Mouse (Mus musculus): ENCODE data around the gene Col4a2.

Col4a2 gene

DNA sequence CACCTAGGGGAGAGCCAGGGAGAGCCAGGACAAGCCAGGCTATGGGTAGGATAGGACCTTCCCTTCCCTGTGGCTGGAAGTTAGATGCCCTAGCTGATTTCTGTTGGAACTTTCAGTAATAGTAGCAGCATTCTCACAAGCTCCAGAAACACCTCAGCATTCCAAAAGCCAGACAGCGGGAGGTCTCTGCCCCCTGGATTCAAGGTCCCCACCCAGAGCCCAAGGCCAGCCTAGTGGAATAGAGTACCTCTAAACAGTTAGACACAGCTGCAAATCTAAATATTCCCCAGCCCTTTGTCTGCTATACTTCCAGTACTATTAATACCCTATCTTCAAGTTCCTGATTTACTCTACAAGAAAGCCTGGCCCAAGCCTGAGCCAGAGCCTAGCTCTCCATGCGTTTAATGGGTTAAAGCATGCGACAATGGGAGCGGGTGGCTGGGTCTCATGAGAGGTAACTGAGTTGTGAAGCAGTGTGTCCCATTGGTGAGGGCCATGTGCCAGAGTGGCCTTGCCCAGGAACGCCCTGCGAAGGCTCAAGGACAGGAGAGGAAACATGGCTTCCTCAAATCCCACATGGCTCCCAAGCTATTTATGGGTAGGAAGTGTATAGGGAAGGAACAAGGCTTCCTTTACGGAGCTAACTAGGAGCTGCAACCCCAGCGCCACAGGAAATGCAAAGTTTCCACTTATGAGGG is 15.3 kb upstream of the Col4a2 start:
- no peak for DNase-seq

DNA sequence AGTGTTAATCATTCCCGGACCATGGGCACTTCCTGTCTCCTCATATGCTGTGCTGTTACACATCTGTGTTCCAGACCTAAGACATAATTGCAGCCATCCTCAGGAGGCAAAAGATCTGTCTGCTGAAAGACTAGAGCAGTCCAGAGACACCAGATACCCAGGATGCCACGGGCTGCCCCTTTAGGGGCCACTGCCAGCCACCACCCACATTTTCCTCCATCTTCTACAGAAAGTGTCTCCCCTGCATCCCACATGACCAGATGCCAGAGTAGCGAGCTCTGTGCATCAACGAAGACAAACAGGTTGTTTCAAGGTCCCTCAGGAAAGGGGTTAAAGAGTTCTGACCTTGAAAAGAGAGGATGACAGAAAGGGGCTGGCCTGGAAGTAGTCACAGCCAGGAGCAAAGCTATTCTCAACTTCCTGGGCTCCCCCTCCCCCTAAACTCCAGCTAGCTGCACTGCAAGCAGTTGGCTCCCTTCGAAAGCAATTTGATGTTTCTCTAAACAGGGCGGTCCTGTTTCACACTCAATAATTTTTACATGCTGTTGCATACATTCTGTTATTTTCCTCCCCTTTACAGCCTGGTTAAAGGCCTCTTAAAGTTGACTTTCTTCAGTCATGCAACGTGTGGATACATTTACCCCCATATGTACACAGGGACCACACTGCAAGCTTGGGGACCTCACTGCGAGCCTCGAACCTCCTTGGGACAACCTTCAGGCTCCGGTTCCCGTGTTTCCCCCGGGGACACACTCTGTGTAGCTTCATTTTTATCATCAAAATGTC is 13.9 kb upstream of the Col4a2 start:
- DNase-seq: no peak

DNA sequence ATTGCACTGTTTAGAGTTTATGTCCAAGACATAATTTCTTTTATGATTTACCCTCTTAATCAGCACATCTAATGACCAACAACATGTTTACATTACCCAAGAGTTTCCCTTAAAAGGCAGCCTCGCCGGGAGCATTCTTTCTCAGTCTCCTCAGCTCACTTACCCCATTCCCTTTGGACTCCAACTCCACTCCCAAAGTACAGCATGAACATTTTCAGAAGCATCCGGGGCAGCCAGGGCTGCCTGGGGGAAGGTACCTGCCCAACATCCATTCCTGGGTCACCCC is 13.3 kb upstream of the Col4a2 start:
- no peak for DNase-seq

DNA sequence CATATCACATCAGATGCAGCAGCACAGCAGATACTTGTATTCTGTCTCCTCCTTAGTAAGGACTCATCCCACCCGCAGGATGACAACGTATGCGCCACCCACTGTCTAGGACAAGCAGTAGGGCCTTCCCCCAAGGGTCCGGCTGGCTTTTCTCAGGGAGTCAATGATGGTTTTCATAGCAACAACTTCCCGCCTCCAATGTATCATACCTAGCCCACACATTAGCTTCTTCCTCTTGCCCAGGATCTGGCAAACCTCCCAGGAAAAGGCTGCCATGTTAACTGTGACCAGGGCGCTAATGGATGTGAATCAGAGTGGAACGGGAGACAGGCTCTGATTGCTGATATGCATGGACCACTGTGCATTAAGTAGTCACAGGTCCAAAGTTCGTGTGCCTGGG is 12.2 kb upstream of the Col4a2 start:
- no peak for DNase-seq

DNA sequence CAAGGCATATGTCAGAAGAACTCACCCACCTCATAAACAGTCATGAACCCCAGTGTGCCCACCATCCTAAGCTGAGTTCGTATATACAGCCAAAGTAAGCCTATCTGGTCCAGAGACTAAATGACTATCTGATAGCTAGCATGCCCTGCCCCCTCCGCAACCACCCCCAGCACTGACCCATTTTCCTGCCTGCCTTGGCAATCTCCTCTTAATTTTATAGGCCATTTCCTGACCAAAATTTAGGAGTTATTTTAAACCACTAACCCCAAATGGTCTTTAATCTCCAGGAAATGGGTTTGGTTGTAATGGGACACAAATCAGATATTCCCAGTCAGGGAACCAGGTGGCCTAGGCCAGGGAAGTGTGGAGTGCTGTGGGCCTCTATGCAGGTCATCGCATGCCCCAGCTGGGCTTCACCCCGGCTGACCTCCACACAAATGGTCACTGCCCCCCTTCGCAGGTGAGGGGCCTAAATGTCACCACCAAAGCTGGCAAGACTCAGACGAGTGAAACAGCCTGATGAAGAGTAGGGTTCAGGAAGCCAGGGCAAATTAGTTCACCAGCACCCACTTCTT is 8.5 kb upstream of the Col4a2 start:
- no peak for DNase-seq

DNA sequence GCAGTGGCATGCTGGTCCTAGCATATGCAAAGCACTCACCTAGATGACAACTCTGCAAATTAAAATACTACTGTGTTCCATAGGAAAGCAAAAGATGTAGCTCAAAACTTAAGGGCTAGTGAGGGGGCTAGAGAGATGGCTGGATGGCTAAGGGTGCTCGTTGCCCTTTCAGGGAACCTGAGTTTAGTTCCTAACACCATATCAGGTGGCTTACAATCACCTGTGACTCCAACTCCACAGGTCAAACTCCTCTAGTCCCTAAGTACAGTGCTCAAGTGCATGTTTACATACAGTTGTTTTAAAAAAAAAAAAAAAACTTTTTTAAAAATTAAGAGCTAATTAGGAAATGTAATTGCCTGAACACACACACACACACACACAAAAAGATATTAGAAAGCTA is 7.1 kb upstream of the Col4a2 start:
- DNase-seq: no peak

DNA sequence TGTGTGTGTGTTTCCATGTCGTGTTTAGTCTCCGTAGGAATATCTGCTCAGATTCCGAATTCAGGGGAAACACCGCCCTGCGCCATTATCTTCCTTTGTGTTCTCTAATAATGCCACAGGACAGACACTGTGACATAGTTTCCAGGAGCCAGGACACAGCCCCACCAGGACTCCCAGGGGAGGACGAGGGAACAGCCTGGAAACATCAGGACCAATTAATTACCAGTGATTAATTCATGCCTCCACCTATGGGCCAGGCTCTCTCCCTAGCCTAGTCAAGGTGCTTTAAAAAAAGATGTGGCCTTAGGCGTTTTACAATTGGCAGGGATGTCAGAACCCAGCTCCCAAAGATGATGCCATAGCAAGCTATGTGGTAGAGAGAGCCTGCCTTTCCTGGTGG is 5.2 kb upstream of the Col4a2 start:
- no peak for DNase-seq

DNA sequence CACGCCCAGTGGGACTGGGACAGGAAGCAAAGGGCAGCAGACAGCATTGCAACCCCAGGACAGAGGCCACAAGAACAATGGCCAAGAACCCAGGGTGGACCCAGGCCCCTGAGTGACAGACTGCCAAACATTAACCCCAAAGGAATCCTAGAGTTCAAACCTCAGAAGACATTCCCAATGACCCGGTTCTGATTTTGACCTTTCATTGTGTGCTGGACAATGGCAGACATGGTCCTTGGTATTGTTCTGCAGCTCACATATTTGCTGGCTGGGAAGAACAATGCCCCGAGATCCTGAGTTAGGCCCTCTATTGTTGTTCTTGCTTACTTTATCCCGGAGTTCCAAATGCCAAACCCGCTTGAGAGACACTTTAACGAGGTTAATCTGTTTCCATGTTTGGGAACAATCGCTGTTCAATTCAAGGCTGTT is 4.0 kb upstream of the Col4a2 start:
- no peak for DNase-seq

DNA sequence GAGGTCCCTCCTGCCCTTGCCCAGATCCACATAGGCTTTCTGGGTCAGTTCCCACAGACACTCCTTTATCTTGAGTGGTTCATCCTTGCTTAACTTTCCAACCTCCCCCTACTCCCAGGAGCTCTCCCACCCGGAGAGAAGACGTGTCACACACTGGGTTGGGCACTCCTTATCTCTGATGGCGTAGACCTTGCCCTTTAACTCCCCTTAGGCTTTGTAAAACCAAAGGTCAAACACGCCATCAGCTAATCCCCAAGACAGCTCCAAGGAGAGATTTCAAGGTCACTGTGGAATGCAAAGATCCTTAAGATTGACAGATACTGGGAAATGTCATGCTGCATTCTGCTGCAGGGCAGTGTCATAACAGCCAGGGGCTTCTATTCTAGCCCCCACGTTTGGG is 3.4 kb upstream of the Col4a2 start:
- DNase-seq: no peak

DNA sequence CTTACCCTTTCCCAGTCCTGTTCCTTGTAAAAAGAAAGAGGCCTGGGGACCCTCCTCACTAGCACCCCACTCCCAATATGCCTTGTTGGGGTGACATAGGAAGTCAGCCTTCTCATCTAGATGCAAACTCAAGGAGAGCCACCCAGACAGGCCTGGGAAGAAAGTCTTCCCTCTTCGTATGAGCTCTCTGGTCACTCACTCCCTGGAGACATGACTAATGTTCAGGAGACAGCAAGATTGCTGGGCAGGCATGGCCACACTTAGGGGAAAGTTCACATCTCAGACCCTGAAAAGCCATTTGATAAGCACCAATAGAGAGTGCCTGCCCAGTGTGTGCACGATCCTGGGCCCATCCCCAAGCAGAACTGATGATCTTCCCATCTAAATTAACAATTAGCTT is 2.6 kb upstream of the Col4a2 start:
- DNase-seq: no peak

DNA sequence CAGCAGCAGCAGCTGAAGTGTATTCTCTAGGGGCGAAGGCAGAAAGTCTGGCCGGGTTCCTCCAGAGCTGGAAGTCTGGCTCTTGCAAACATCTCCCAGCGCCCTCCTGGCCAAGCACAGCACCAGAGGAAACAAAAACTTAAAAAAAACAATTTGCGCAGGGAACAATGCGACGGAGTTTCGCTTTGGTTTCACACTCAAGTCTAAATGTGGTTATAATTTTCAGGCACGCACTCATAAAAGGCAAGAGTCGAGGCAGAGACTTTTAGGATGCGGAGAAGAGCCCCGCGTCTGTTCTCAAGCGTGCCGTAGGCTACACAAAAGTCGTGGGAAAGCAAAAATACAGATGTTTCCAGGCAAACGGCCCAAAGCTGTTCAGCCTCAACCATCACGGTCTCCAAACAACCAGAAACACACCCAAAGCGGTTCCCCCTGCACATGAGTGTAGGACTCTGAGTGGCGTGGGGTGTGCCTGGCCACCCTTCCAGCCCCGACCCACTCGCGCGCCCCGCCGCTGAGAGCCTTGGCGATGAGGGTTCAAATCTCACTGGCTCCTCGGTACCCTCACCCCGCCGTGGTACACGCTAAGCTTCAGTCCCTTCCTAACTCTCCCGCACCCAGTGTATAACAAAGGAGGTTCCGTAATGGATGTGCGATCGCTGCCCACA is 790 bp upstream of the Col4a2 start:
- no peak for DNase-seq

DNA sequence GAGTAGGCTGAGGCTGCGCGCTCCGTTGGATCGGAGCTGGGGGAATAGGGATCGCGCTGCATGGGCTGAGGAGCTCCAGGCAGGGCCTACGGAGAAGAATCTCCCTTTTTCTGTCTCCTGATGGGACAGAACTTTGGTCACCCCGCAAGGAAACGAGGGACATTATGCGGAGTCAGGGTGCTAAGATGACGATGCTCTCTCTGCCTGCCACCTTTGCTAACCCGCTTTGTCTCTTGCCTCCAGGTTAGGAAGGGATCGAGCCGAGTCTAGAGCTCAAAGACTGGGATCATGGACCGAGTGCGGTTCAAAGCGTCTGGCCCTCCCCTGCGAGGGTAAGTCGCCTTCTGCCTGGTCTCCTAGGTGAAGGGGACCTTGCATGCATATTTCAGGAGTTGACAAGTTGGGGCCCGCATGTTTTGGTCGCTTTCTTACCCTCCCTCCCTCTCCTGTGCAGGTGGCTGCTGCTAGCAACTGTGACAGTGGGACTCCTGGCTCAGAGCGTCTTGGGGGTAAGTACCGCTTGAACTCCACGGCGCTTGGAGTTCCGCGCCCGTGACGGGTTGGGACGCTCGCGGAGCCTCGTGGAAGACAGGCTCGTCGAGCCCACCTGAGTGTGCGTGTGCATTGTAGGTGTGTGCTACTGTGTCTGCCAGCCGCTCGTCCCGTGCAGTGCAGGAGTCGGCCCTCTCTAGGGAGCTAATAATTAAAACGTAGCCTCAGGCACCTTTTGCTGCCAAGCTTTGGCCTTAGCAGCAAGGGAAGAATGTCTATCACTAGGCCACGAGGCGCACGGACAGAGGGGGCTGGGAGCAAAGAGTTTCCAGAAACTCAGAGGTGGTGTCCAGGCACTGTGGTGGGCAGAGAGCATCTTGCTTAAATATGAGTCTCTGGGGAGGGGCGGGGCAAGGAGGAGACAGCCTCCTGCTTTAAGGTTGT is 839 bp downstream of the Col4a2 start:
- no peak for DNase-seq

DNA sequence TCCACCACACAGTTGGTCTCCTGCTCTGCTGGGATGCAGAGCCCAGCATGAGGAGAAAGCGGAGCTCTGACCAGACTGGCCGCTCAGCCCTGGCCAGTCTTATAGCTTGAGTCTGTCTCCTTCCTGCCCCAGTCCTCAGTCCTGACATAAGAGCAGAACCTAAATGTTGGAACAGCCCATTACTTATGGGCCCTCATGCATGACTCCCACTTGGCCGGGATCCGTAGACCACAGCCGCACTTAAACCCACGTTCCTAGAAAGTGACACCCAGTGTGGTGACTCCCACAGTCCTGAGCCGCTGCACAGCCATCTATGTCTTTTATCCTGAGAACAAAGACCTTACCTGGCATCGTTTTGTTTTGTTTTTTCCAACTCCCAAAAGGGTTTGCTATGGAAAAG is 2.0 kb downstream of the Col4a2 start:
- DNase-seq: no peak

DNA sequence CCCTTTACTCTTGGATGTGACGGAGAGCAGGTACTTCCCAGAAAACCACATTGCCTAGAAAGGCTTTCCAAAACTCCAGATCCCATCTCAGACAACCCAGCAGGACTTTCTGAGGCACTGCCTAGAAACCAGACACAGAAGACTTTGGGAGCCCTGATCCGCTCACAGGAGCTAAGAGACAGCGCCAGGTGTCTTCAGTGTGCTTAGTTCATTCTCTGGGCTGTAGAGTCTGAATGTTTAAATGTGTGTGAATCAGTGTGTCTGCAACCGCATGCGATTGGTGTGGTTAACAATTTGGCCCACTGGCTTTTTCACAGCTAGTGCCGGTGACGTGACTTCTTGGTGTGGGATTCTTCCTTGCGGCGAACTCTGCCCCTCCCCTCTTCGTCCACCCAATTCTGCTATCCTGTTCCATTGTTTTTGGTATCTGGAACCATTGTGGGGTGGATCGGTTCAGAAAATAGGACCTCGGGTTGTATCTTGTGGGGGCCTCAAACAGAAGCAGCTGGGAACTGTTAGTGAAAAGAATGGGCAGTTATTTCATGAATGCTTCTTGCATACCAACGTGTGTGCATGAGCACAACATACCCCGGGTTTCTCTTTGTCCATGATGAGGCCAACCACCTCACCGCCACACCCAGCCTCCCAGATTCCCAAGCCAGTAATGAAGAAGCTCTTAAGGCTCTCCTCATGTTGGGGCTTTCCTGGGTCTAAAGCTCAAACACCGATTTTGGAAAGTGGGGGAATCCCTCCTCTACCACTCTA is 2.8 kb downstream of the Col4a2 start:
- no peak for DNase-seq

DNA sequence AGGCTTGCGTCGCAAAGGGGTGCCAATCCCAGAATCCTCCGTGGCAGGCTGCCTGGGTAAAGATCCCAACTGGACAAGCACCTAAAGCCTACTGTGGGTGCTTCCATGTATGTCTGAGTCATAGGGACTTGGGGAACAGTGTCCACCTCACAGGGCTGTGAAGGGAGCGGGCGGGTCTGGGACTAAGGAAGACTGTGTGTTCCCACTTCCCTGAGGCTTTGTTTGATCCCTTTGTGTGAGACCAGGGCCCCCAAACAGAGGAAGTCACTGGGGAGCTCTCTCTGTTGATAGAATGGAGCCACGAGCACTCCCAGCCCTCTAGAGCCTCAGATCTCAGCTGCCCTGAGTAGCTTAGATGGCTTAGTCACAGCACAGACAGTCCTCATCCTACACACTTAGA is 3.5 kb downstream of the Col4a2 start:
- no peak for DNase-seq

DNA sequence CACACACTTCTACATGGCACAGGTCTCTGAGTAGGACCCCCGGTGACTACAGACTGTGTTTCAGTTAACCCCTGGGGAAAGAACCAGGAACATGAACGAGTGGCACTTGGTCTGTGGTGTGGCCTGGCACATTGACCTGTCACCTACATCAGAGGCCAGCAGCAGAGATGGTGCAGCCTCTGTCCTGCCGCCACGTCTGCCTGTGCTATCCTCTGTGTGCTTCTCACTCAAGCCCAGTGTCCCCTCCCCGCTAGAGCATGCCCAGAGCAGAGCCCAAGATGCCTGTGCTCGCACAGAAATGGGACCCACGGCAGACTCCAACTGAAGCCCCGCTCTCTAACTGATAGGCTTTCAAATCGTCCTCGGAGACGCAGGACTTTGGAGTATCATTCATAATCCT is 6.8 kb downstream of the Col4a2 start:
- DNase-seq: no peak

DNA sequence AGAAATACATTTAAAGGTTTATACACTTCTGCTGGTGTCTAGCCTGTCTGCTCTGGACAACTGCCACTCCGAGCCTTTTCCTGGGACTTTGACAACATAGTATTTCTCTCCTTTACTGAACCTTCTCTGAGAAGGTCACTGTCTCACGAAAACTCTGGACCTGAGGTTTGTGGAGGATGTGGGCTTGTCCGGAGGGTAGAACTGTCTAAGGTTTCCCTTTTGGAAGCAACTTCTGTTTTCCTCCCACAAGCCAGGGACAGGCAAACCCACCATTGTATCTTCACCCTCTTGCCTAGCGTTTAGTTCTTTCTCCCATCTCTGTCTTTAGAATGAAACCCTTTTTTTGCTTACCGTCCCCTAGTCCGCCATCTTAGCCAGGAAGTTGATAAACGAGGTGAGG is 9.2 kb downstream of the Col4a2 start:
- DNase-seq: no peak

DNA sequence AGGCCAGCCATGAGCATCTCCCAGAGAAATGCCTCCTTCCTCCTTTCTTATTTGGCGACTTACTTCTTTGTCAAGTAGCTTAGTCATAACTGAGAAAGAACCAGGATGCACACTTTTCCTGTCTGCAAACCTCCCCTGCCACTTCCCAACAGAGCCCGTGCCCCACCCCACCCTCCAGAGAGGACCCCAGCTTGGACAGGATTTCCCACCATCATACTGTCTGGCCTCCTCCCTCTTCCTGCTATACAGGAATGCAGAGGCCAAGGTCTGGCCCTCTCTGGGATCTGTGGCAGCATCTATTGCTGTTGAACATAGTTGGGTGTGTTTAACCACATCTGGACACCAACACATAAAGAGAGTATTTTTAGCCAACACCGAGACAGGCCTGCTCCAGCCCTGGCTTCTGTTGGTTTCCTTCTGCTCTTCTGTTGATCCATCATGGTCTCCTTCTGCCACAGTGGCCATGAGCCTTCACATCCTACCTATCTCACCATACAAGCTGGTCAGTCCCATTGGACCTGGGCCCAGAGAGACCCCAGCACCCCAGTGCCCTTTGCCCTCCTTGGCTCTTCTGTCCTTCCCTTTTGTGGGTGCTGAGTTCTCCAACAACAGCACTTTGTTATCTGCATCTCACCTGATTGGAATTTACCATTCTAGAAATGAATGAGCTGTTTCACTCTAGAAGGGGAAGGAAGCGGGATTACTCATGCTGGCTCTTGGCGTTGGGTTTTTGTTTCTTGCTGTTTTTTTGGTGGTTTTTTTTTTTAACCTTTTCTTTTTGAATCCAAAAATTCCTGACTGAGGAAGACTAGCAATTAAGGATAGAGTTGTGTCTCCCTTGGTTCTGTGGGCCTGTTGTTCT is 10.3 kb downstream of the Col4a2 start:
- no peak for DNase-seq

DNA sequence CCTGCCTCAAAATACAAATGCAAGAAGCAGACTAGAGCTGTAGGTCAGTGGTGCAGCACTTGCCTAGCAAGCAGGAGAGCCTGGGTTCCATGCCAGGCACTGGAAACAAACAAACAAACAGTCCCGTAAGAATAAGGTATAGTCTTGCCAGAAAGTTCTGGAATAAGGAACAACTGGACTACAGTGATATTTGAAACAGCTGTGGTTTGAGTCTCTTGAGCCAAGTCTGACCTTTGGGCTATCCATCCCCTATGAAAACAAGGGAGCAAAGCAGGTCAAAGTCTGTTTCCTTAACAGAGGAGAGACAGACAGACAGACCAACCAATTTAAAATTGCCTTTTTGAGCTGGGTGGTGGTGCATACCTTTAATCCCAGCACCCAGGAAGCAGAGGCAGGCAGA is 11.1 kb downstream of the Col4a2 start:
- no peak for DNase-seq

DNA sequence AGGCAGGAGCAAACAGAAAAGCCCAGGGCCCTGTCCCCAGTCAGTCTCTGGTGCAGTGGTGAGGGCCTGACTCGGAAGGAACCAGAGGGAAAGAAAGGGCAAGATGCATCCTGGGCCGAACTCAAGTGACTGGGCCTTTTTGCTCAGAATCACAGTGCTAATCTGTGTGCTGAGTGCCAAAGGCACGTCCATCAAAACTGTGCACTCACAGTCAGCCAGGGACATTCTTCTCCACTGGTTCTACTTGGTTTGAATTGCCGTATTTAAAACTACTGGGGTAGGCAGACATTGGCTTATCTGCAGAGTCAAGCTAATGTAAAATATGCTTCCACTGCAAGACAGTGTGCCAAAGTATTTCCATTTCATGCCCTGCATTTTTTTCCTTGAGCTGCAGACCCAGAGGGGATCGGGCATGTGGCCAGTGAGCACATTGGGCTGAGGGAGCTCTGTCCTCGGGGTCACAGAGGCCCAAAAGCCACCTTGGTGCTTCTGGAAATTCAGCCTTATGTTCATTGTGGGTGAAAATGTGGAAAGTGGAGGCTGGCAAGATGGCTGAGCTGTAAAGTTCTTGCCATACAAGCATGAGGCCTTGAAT is 12.3 kb downstream of the Col4a2 start:
- no peak for DNase-seq

DNA sequence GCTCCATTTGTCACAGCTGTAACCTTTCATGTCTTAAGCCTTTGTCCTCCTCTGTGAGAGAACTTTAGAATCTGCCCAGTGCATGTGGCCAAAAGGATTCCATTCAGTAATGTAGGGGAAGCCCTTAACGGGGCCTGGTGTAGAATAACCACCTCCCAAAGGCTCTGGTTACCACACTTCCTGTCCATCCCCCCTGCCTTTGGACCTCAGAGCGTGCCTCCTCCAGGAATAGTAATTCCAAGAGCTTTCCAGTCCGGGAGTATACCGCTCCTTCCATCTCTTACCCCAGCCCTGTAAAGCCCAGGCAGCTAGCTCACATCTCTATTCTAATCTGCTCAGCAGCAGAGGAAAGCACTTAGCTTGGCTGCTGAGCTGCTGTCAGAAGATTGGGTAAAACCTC is 14.7 kb downstream of the Col4a2 start:
- no peak for DNase-seq

All from spleen, adult 18-20 months (tissue).